Mouse (Mus musculus) gastrocnemius, postnatal 14 days (tissue): Measurements from ENCODE around the gene Wbp2nl. TPM values are rescaled to one million over a fixed set of nuclear protein-coding genes. Genes with fewer than 3 reads are reported as not detected.
A peak's percentile ranks its signal among the peaks of the same experiment; 100 is the strongest.

Experiments used
- DNase-seq: peaks from one replicate; pipeline ENCODE4 v3.0.0; 2021; ENCODE audit warnings: mixed read lengths
- intact Hi-C: fragments of 180-260 bp; cut with DNase I; formaldehyde crosslinking; loops from one replicate; pipeline ENCODE4 v1.15.1; 2025; ENCODE audit warnings: low total_unique reads
- total RNA-seq, 2 experiments: library from RNA; stranded (reverse); gene quantifications; 2 replicates each; pipeline ENCODE4 v1.2.3; 2021

The Wbp2nl gene
- total RNA-seq, 2 experiments from 2014 or later: not detected

DNA sequence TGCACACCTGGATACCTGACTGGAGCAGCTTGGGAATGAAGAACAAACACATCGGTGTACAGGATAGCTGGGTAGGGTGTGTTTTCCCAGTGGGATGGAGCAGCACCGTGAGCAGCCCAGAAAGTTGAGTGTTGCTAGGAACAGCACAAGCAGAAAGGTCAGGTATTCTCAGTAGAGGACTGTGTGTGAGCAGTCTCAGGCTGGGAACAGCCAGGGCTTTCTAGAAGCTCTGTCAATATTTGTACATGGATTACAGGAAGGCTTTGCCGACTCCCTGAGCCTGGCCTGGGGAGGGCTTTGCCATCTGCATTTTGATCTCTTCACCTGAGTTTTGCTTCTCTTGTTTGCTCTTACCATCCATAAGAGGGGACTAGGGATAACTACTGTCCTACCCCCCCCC is 8.4 kb downstream of the Wbp2nl start:
- no peak for DNase-seq
- intact Hi-C loops: no loop called here

DNA sequence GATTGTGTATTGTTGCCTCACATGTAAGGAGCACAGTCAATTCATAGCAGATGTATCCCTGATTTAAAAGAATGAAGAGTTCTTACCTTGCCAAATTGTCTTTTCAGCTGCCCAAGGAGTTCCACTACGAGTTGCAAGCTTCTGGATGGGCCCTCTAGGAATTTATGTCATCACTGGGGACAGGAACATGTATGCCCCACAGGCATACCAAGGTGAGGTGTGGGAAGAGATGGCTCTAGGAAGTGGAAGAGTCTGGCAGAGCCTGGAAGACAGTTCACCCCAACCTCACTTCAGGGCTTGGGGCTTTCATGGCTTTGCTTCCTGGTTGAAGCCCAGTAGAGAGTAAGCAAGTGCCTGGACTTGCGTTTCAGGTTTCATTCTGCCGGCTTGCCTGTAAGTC is 9.7 kb downstream of the Wbp2nl start:
- intact Hi-C loops: no loop called here

DNA sequence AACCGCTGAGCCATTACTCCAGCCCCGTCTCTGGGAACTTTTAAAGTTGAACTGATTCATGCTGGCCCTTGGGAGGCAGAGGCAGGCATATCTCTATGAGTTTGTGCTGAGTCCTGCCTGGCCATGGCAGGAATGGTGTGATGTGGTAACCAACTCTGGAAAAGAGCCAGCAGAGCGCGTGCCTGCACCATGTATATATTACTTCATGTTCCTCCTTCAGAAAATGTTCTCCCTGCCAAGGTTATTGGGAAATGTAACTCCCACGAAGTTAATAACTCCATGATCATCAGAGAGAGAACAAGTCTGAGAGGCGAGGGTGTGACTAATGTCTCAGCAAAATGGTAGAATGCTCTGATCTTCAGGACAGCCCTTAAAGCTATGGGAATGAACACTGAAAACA is 19.1 kb downstream of the Wbp2nl start:
- intact Hi-C loops: no loop called here
- no peak for DNase-seq

More for the DNA sequence above, 9.7 kb downstream of the Wbp2nl start:
- no peak for DNase-seq

DNA sequence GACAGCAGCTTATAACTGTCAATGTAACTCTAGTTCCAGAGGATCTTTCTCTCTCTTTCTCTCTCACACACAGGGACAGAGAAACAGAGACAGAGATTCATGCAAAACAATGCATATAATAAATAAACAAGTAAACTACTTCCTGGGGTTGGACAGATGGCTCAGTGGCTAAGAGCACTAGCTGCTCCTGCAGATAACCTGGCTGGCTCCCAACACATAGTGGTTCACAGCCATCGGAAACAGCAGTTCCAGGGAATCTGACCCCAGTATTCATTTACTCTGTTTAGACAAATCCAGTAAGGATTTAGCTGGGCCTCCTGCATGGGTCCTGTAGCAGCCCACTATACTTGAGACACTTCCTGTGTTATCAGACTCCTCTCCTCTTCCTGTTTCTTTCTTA is 20.9 kb downstream of the Wbp2nl start:
- intact Hi-C loops: no loop called here
- DNase-seq: no peak

DNA sequence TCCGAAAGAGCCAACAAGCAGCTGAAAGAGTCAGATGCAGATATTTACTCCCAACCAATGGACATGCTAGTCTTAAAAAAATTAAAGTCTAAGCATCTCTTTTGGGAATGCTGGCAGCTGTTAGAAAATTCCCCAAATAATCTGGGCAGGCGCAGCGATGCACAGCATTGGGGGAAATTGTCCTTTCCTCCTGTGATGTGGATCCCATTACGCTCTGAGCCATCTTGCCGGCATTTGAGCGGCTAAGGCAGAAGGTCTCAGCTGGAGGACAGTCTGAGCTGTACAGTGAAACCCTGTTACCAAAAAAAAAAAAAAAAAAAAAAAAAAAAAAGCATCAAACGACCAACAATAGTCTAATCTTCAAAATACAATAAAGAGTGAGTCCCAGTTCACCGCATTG is 23.4 kb downstream of the Wbp2nl start:
- intact Hi-C loops: no loop called here
- no peak for DNase-seq

DNA sequence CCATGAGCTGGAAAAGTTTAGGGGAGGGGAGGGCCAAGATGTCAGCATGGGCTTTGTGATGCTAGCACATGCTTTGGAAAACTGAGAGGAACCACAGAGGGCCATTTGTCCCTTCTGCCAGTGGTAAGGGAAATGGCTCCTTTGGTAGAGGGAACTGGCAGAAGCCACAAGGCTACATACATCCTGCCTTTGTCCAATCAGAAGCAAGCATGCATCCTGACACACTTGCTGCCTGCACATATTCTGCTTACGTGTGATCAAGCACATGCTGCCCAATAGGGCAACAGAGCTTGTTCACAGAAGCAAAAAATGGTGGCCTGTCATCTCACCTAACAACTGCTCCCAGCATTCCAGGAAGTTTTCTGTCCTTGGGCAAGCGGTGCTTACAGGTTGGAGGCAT is 26.6 kb downstream of the Wbp2nl start:
- intact Hi-C loops: no loop called here

DNA sequence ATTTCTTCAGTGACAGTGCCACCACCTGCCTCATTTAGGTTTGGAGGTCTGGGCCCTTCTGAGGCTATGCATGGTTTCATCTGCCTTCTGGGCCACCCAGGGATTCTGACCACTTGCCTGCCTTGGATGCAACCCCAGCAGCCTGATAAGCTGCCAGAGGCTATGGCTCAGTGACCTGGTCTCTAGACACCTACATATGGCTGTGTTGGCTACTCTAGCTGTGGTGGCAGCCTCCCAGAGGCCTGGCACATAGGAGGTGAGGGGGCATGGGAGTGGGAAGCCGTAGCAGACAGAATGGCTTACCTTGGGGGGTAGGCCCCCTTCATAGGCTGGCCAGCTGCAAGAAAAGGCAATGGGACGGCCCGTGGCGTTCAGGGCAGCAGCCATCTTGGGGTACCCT is 36.4 kb downstream of the Wbp2nl start:
- intact Hi-C loops: no loop called here
- DNase-seq: no peak

More for the DNA sequence above, 26.6 kb downstream of the Wbp2nl start:
- DNase-seq: no peak

DNA sequence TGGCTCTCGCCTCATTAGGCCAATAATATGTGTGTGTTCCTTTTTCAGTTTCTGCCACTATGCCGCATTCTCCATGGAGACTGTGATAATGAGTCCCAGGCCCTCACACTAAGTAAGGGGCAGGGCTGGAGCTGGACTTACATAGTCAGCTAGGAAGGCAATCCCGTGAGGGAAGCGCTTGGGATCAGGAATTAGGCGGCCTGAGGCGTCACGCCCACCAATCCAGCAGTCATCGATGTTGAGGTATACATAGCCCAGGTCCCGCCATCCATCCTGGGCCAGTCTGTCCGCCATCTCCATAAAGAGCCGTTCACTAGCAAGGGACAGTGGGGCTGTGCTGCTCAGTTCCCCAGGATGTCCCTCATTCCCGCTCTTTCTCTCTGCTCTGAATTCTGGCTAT is 37.9 kb downstream of the Wbp2nl start:
- intact Hi-C loops: no loop called here
- no peak for DNase-seq

DNA sequence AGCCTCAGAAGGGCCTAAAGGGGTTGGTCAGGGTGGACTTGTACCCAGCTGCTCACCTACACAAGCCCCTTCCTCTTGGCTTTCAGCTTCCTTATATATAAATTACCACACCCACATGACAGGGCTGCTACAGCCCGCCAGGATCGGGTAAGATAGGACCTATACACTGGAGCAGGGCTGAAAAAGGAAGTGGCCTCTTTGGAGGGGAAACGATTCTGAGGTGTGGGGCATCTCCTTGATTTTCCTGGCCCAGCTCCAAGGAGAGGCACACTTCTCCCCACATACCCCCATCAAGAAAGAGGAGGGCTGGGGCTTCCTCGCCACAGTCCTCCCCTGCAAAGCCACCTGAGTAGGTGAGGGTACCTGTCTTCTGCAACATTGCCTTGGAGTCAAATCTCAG is 39.1 kb downstream of the Wbp2nl start:
- intact Hi-C loops: no loop called here

DNA sequence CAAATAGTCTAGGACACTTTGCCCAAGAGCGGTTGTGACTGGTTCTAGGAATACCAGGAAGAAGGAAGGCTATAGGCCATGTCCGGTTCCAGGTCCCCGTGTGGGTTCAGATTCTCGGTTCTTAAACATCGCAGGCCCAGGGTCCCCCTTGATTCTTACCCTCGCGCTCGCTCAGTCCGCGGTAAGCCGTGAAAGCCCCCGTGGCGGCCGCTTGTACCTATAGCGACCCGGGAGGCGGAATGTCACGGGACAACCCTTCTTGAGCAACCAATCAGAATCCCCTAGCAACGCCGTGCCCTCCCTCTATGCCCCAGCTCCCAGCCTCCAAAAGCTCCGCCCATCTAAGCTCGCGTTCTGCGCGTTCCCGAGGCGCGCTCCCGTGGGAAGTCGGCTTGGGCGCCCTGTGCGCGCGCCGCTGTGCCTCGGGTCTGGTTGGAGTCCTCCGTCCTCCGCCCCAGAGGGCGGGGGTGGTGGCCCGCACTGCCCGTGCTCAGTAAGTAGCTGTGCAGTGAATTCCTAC is 39.9 kb downstream of the Wbp2nl start, which contains the start of the genes Naga, Pheta2 and Smdt1:
Naga (minus strand) TSS at position 333 of the 520 bp plus-strand sequence.
Pheta2 (plus strand) TSS at position 350 of the 520 bp plus-strand sequence.
Smdt1 (plus strand) TSS at position 367 of the 520 bp plus-strand sequence.
- peak; percentile 96 for DNase-seq
- intact Hi-C loops: no loop called here

More for the DNA sequence above, 39.1 kb downstream of the Wbp2nl start:
- no peak for DNase-seq

DNA sequence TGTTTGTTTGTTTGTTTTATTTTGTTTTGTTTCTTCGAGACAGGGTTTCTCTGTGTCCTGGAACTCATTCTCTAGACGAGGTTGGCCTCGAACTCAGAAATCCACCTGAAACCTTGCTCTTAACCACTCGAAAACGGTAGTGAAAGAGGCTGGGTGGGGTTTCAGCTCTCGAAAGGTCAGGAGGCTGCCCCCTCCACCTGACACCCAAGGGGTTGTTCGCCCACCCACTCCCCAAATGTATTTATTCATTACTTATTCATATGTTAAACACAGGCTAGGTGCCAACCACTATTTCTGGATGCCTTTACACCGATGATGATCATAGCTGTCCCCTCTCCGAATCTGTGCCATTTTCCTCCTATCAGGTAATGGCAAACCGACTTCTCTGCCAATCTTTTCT is 40.4 kb downstream of the Wbp2nl start:
- DNase-seq: no peak
- intact Hi-C loops: no loop called here

DNA sequence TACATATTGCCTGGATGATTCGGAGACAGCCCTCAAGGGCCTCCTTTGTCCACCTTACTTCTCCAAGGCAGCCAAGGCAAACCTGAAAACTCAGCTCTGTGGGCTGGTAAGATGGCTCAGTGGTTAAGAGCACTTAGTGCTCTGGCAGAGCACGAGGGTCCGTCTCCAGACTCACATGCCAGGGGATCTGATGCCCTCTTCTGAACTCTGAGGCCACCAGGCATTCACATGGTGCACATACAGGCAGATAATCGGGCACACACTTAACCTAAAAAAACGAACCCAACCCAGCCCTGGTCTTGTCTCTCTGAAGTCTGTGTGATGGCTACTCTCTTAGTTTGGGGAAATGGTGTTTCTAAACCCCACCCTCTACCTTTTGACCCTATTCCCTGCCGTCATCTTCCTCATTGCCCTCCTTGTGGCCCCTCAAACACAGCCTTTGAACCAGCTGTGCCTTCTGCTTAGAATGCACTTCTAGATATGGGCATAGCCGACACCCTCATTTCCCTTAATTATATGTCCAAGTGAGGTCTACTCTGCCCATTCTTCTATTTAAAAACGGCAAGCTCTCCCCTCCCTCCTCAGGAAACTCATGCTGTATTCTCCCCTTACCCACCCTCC is 41.0 kb downstream of the Wbp2nl start:
- intact Hi-C loops: no loop called here
- no peak for DNase-seq

DNA sequence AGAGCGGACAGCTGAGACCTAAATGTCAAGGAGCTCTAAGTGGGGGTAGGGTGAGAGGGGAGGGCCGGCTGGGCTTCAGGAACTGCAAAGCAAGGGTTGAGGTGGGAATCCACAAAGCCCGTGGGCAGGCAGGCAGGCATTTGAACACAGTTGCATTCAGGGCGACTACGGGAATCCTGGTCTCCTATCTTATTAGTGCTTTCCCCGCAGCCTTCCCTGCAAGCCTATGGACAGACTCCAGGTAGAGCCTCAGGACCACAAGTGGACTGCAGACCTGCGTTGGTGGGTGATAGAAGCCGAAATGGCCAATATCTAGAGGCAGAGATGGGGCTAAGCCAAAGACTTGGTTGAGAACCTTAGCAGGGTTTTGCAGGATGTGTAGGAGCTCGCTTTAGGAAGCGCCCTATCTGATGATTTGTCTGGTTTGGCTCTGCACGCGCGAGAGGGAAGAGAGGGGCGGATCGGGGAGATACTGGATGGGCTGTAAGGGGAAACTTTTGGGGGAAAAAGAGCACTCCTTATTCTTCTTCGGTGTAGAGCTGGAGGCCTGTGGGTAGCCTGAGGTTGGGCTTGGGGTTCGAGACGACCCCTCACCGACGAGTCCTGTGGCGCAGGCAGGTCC is 41.8 kb downstream of the Wbp2nl start:
- no peak for DNase-seq
- intact Hi-C loops: no loop called here

DNA sequence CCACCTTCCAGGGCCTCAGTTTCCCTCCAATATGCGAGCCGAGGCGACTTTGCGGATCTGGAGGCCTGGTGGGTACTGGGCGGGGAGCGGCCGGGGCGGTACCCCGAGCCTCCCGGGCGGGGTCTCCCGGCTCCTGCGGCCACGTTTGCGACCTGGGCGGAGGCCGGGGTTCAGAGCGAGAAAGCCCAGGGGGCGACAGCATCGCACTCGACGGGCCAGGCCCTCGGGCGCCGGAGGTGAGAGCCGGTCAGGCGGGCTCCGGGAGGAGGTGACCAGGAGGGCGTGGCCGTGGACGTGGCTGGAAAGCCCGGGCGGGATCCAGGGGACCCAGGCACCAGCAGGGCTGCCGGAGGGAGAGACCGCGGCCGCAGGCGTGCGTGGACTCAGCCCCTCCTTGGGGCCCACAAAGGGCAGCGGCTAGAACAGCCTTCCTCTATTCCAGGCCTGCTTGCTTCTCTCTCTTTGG is 42.3 kb downstream of the Wbp2nl start:
- intact Hi-C loops: no loop called here
- DNase-seq: peak; percentile 79

DNA sequence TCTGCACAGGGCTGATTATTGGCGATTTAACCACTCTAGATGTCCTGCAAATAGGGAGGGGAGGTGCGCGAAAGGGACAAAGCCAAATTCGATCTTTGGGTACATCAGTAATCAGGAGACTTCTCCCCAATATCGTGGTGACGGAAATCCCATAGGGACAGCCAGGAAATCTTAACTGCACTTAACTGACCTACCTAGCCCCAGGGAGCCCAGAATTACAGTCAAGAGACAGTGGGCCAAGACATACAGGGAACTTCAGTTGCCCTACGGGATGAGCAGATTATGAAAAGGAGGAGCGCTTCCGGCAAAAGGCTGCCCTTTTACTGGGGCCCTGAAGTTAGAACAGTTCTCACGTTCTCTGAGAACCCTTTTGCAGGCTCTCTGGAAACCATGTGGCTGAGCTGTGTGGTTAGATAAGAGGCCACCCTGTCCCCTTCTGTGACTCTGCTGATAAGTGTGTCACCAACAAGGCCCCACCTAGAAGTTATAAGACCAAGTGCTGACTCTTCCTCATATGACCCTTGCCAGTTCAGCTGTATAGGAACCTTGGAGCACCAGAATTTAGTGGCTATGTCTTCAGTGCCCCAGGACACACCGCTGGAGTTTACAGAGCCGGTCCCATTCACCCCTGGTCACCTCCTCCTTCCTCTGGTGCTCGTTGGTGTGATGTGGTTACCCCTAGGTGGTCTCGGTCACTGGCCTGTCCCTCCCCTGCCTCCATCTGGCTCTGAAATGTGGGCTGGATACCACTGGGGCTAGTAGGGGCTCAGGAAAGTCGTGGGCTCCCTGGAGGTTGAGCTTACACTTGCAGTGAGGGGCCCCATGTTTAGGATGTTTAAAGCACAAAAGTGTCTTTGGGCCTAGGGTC is 43.2 kb downstream of the Wbp2nl start:
- intact Hi-C loops: no loop called here
- DNase-seq: no peak

DNA sequence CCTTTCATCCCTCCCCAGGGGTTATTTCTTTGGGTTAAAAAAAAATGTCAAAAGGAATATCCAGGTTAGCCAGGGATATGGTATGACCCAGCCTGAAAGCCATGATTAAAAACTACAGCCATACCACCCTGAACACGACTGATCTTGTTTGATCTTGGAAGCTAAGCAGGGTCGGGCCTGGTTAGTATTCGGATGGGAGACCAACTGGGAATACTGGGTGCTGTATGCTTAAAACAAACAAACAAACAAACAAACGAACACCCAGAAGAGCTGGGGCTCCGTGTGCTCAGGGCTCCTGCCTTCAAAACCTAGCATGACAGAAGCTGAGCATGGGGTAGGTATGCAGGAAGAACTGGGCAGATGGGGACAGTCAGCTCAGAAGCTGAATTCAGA is 43.8 kb downstream of the Wbp2nl start:
- intact Hi-C loops: no loop called here
- no peak for DNase-seq

DNA sequence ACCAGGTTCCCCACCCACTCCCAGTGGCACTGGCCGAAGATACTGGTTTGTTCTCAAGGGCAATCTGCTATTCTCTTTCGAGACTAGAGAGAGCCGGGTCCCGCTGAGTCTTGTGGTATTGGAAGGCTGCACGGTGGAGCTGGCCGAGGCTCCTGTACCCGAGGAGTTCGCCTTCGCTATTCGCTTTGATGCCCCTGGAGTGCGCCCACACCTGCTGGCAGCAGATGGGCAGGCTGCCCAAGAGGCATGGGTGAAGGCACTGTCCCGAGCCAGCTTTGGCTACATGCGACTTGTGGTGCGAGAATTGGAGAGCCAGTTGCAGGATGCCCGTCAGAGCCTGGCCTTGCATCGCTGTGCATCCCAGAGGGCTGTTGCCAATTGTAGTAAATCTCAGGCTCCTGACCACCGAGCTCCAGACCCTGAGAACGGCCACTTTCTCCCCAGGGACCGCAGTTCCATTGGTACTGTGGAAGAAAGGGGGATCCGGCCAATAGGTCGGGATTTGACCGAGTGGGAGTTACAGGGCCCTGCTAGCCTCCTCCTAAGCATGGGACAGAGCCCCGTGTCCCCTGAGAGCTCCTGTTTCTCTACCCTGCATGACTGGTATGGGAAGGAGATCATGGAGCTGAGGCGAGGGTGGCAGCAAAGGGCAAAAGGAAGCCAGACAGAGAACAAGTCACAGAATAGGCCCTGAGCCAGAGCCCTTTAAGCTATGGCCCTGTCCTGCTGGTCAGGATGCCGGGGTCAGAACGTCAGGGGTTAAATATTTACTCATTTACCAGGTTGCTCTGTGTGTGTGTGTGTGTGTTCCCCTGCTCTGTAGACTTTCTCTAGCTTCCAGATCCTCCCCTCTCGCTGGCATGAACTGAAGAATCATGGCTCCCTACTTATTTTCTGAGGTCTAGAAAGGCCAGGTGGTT is 44.9 kb downstream of the Wbp2nl start:
- intact Hi-C loops: no loop called here
- no peak for DNase-seq

DNA sequence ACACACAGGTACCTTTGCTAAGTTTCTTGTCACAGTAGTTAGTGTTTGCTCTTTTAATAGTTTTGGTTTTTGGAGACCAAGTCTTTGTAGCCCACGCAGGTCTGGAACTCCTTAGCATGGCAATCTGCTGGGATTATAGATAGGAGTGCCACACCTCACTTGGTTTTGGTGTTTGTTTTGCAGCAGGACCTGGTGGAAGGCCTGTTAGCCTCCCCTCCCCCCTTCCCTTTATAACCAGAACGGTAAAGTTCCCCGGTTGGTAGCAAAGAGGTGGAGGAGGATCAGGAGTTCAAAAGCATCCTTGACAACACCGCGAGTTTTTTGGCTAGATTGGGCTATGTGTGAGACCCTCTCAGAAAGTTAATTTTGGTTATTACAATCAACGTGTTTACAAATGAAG is 46.2 kb downstream of the Wbp2nl start:
- intact Hi-C loops: no loop called here
- DNase-seq: no peak

DNA sequence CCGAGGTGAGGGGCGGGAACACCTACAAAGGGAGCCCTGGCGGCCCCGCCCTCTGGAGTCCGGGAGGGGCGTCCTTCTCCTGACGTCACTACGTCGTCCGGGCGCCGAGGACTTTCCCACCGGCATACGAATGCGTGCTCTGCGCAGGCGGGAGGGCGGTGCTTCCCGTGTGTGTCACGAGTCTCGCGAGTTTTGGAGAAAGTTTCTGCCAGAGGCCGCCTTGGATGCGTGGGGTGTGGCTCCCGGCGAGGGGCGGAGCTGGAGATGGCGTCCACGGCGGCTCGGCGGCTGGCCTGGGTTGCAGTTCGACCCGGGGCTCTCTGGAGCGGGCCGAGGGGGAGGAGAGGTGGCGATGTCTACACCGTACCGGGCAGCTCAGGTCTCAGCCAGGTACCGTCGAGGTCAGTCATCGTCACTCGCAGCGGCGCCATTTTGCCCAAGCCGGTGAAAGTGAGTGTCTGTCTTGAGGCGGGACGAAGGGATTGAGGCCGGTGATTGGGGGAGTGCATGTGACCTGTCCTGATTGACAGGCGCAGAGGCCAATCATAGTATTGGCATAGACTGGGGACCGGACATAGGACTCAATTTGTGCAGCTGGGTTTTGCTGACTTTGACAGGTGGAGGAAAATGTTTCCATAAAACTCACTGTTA is 47.2 kb downstream of the Wbp2nl start:
- intact Hi-C loops: no loop called here
- peak; percentile 98 for DNase-seq
